In the genomic region with DNA sequence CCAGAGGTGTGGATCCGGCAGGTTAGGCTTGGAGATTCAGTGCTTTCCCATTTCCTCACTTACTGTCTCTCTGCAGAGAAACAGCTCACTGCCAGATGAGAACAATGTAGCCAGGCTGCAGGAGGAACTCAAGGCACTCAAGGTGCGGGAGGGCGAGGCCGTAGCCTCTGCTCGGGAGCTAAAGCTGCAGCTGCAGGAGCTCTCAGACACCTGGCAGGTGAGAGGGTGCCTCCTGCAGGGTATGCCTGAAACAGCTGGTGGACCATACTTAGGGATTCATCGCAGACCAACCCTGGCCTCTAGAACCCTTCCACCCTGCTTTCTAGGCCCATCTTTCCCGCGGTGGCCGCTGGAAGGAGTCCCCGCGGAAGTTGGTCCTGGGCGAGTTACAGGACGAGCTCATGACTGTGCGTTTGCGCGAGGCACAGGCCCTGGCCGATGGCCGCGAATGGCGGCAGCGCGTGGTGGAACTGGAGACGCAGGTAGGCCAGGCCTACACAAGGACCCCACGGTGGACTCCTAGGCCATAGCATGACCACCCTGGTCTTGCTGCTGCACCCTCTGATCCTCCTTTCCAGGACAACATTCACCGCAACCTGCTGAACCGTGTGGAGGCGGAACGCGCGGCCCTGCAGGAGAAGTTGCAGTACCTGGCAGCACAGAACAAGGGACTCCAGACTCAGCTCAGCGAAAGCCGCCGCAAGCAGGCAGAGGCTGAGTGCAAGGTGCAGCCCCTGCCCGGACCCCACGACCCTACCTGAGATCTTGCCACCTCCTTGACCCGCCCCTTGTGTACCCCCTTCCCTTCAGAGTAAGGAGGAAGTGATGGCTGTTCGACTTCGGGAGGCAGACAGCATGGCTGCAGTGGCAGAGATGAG, we compare ENCODE assay signal across 10 mouse cellular contexts. TPM values are rescaled to one million over a fixed set of nuclear protein-coding genes. Genes with fewer than 3 reads are reported as not detected.
DNase-seq lines count a peak whose midpoint lies in the region; ATAC-seq and TF ChIP-seq lines count a peak whose summit lies in the region.
"Had no signal": no experiment of that assay in that cellular context is flagged by ENCODE, and none has a peak within 500 bp of the region (broad histone marks: within the 10 kb centered on the region; RNA-seq: fewer than 3 reads in every experiment).

No protein-coding gene starts in this region.

- DNase-seq in kidney, postnatal 0 days (ENCODE audit: low spot score) = no peak
- no peak for DNase-seq in kidney, adult 9 months
- peak; percentile 17 for DNase-seq in embryo, embryonic 10.5 days (ENCODE audit: low spot score)
- DNase-seq in hindbrain, embryonic 14.5 days (ENCODE audit: low spot score) = no peak
- DNase-seq in midbrain, embryonic 14.5 days = no peak
- no peak for DNase-seq in left cerebral cortex, postnatal 10 days (ENCODE audit: extremely low spot score in 1 of 2, low spot score in 2 of 2)
- no peak for DNase-seq in kidney, adult 18-20 months
- no peak for DNase-seq in T-cell, adult 2 months (ENCODE audit: low spot score)
- DNase-seq: gastrocnemius, postnatal 25 days had no signal

- no peaks in the 10 kb centered on the region for H3K27me3 ChIP-seq in kidney, postnatal 0 days (ENCODE audit: insufficient read depth, low read length)
- peaks cover 14% of the 10 kb centered on the region; the same call in 1 of the 2 replicates for H3K27me3 ChIP-seq in hindbrain, embryonic 14.5 days (ENCODE audit: control insufficient read depth, insufficient read depth, low read length)
- peaks cover 11% of the 10 kb centered on the region; the same call in 1 of the 2 replicates for H3K27me3 ChIP-seq in midbrain, embryonic 14.5 days (ENCODE audit: control insufficient read depth, insufficient read depth, low read length)

- peak; percentile 26; the same call in 1 of the 2 replicates for ATAC-seq in kidney, postnatal 0 days (replicated peaks; ENCODE audit: low FRiP score, low read depth)
- no peak for ATAC-seq in hindbrain, embryonic 14.5 days (ENCODE audit: low FRiP score)
- no peak for ATAC-seq in midbrain, embryonic 14.5 days (ENCODE audit: low FRiP score, low TSS enrichment)

- H3K27ac ChIP-seq in kidney, postnatal 0 days = no peak overlapping the region
- no peak overlapping the region for H3K27ac ChIP-seq in hindbrain, embryonic 14.5 days
- no peak overlapping the region for H3K27ac ChIP-seq in midbrain, embryonic 14.5 days (replicated peaks; ENCODE audit: low read depth, low read length)

- H3K4me3 ChIP-seq in kidney, postnatal 0 days (replicated peaks; ENCODE audit: low read depth, low read length) = no peak overlapping the region
- H3K4me3 ChIP-seq in hindbrain, embryonic 14.5 days (replicated peaks; ENCODE audit: low read length) = no peak overlapping the region
- H3K4me3 ChIP-seq in midbrain, embryonic 14.5 days (replicated peaks; ENCODE audit: low read depth, low read length) = no peak overlapping the region

- TF ChIP-seq CTCF in kidney, postnatal 0 days (IDR thresholded peaks at IDR 0.05; ENCODE audit: low read depth) = peak; percentile 31; the same call in 1 of the 2 replicates

- H3K4me1 ChIP-seq in kidney, postnatal 0 days (replicated peaks; ENCODE audit: insufficient read depth, low read length) = no peaks in the 10 kb centered on the region
- peaks cover 7% of the 10 kb centered on the region; the same call in 1 of the 2 replicates for H3K4me1 ChIP-seq in hindbrain, embryonic 14.5 days (replicated peaks; ENCODE audit: control insufficient read depth, insufficient read depth, low read length)
- no peaks in the 10 kb centered on the region; the same call in 1 of the 2 replicates for H3K4me1 ChIP-seq in midbrain, embryonic 14.5 days (ENCODE audit: control insufficient read depth, insufficient read depth, low read length)

- no peak overlapping the region for H3K9ac ChIP-seq in kidney, postnatal 0 days (ENCODE audit: low read depth, low read length)
- peak overlapping the region; percentile 21; the same call in 1 of the 2 replicates for H3K9ac ChIP-seq in hindbrain, embryonic 14.5 days
- peak overlapping the region; percentile 23; the same call in 1 of the 2 replicates for H3K9ac ChIP-seq in midbrain, embryonic 14.5 days (replicated peaks; ENCODE audit: low read length)

- 0 out of 2 replicates have a peak, but pooled peaks cover 3% of the 10 kb centered on the region for H3K36me3 ChIP-seq in kidney, postnatal 0 days (ENCODE audit: insufficient read depth, low read length)
- peaks cover 92% of the 10 kb centered on the region for H3K36me3 ChIP-seq in hindbrain, embryonic 14.5 days (replicated peaks; ENCODE audit: control insufficient read depth, insufficient read depth)
- peaks cover 93% of the 10 kb centered on the region for H3K36me3 ChIP-seq in midbrain, embryonic 14.5 days (ENCODE audit: control insufficient read depth, insufficient read depth, low read length)

- no peaks in the 10 kb centered on the region for H3K9me3 ChIP-seq in kidney, postnatal 0 days (replicated peaks; ENCODE audit: low read length)
- H3K9me3 ChIP-seq in hindbrain, embryonic 14.5 days (ENCODE audit: control insufficient read depth, low read length) = no peaks in the 10 kb centered on the region
- no peaks in the 10 kb centered on the region for H3K9me3 ChIP-seq in midbrain, embryonic 14.5 days (ENCODE audit: control insufficient read depth, low read length)

- peak overlapping the region; percentile 13; the same call in 1 of the 2 replicates for H3K4me2 ChIP-seq in kidney, postnatal 0 days (ENCODE audit: low read length)
- no peak overlapping the region for H3K4me2 ChIP-seq in hindbrain, embryonic 14.5 days (replicated peaks)
- H3K4me2 ChIP-seq in midbrain, embryonic 14.5 days (ENCODE audit: low read length) = no peak overlapping the region

- WGBS in kidney, postnatal 0 days = 31% methylated on average over 38 of the region's 38 CpGs
- WGBS in hindbrain, embryonic 14.5 days = 20% methylated on average over 38 of the region's 38 CpGs
- WGBS in midbrain, embryonic 14.5 days = 19% methylated on average over 38 of the region's 38 CpGs

- intact Hi-C loops in left cerebral cortex, postnatal 10 days (cut with DNase I) = no loop called here

RNA-seq across cellular contexts. Expression of a gene that starts 11.8 kb away (rescaled TPM):
- 2.8 and 3.0 TPM in 2 replicates for polyA plus RNA-seq in kidney, postnatal 0 days (2015; fragmentation: Nextera tagmentation; extraction: Ambion mirVana)
- 58.8 and 60.8 TPM in 2 replicates for polyA plus RNA-seq in hindbrain, embryonic 14.5 days (2014; fragmentation: Nextera tagmentation; extraction: Ambion mirVana)
- polyA plus RNA-seq in midbrain, embryonic 14.5 days (2014; fragmentation: Nextera tagmentation; extraction: Ambion mirVana) = 51.8 and 67.1 TPM in 2 replicates
- 10 to 100 TPM; 60.1 to 63.3 TPM for total RNA-seq in left cerebral cortex, postnatal 10 days (2021)

RNA-seq across cellular contexts. Expression of a gene that starts 21.1 kb away (rescaled TPM):
- 1.6 and 1.8 TPM in 2 replicates for polyA plus RNA-seq in kidney, postnatal 0 days (2015; fragmentation: Nextera tagmentation; extraction: Ambion mirVana)
- polyA plus RNA-seq in hindbrain, embryonic 14.5 days (2014; fragmentation: Nextera tagmentation; extraction: Ambion mirVana) = 0.05 TPM in 1 of 2 replicates, not detected in the other
- polyA plus RNA-seq in midbrain, embryonic 14.5 days (2014; fragmentation: Nextera tagmentation; extraction: Ambion mirVana) = 0.07 TPM in 1 of 2 replicates, not detected in the other
- not detected for total RNA-seq in left cerebral cortex, postnatal 10 days (2021)

RNA-seq across cellular contexts. Expression of a gene that starts 33.1 kb away (rescaled TPM):
- polyA plus RNA-seq in kidney, postnatal 0 days (2015; fragmentation: Nextera tagmentation; extraction: Ambion mirVana) = 28.0 and 30.1 TPM in 2 replicates
- 19.5 and 21.4 TPM in 2 replicates for polyA plus RNA-seq in hindbrain, embryonic 14.5 days (2014; fragmentation: Nextera tagmentation; extraction: Ambion mirVana)
- polyA plus RNA-seq in midbrain, embryonic 14.5 days (2014; fragmentation: Nextera tagmentation; extraction: Ambion mirVana) = 21.9 and 30.1 TPM in 2 replicates
- total RNA-seq in left cerebral cortex, postnatal 10 days (2021) = 10 to 100 TPM; 59.8 to 68.6 TPM

RNA-seq across cellular contexts. Expression of a gene that starts 33.2 kb away (rescaled TPM):
- polyA plus RNA-seq in kidney, postnatal 0 days (2015; fragmentation: Nextera tagmentation; extraction: Ambion mirVana) = 0.97 and 1.2 TPM in 2 replicates
- 1.0 and 1.6 TPM in 2 replicates for polyA plus RNA-seq in hindbrain, embryonic 14.5 days (2014; fragmentation: Nextera tagmentation; extraction: Ambion mirVana)
- polyA plus RNA-seq in midbrain, embryonic 14.5 days (2014; fragmentation: Nextera tagmentation; extraction: Ambion mirVana) = 0.70 and 0.80 TPM in 2 replicates
- 1 to 10 TPM in 1 of 2 experiments, not detected in 1; 1.6 TPM for total RNA-seq in left cerebral cortex, postnatal 10 days (2021)
- total RNA-seq: liver, adult 2 months had no signal

RNA-seq across cellular contexts. Expression of a gene that starts 39.1 kb away (rescaled TPM):
- polyA plus RNA-seq in kidney, postnatal 0 days (2015; fragmentation: Nextera tagmentation; extraction: Ambion mirVana) = 16.5 and 17.1 TPM in 2 replicates
- polyA plus RNA-seq in hindbrain, embryonic 14.5 days (2014; fragmentation: Nextera tagmentation; extraction: Ambion mirVana) = 88.7 and 90.3 TPM in 2 replicates
- polyA plus RNA-seq in midbrain, embryonic 14.5 days (2014; fragmentation: Nextera tagmentation; extraction: Ambion mirVana) = 93.6 and 98.0 TPM in 2 replicates
- 100 to 1,000 TPM; 127 to 130 TPM for total RNA-seq in left cerebral cortex, postnatal 10 days (2021)

Comparison
In these comparisons a context has a peak if more than half of its experiments do, and no peak if none do; other contexts are left out.
1. RNA of a gene that starts 11.8 kb away (polyA plus RNA-seq): 51.8 to 67.1 TPM in midbrain, embryonic 14.5 days and 58.8 to 60.8 TPM in hindbrain, embryonic 14.5 days; 2.8 to 3.0 TPM in kidney, postnatal 0 days; every median in the first group is over 10 times any median in the second.